Mouse (Mus musculus) heart, postnatal 25 days (tissue): ENCODE data around the gene Tarsl2. TPM values are rescaled to one million over a fixed set of nuclear protein-coding genes. Genes with fewer than 3 reads are reported as not detected.

Source experiments
- DNase-seq: peaks from one replicate; pipeline ENCODE4 v3.0.0; 2022; ENCODE audit warnings: low spot score
- intact Hi-C: fragments of 180-260 bp; cut with DNase I; formaldehyde crosslinking; loops from one replicate; pipeline ENCODE4 v1.15.1; 2025
- total RNA-seq, 2 experiments: library from RNA; stranded (reverse); gene quantifications; 2 replicates each; pipeline ENCODE4 v1.2.3; 2021

Gene Tarsl2
- 10 to 100 TPM; 31.1 to 31.9 TPM for total RNA-seq

DNA sequence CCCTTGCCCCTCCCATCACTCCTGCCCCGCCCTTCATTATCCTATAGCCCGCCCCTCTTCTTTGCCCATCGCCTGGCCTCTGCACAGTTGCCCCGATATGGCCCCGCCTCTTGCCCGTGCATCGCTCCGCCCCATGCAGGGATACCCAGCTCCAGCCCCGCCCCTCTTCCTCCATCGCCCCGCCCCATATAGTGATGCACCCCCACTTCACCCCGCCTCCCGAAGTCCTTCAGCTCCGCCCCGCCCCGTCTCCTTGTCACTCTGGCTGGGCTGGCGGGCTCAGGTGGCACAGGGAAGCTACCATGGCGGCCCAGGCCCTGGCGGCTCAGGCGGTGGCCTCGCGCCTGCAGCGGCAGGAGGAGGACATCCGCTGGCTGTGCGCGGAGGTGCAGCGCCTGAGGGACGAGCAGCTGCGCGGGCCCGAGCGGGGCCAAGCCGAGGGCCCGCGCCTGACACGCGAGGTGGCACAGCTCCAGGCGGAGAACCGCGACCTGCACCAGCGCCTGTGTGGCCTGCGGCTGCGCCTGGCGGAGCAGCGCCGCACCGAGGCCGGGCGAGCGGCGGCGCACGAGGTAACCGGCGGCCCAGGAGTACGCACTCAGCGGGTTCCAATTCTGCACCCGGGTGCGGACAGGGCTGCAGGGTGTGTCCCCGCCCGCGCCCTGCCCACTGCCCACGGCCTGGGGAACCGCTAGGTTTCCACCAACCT is at the start of gene Tarsl2:
Gene Tarsl2, plus strand, starts transcription at position 256 of the 709 bp plus-strand sequence.
- intact Hi-C loops: loop anchor here (5.0 kb wide), 2 partner anchors 48 to 322 kb away; partner anchors contain the start of gene Tm2d3
- DNase-seq: peak; percentile 82

DNA sequence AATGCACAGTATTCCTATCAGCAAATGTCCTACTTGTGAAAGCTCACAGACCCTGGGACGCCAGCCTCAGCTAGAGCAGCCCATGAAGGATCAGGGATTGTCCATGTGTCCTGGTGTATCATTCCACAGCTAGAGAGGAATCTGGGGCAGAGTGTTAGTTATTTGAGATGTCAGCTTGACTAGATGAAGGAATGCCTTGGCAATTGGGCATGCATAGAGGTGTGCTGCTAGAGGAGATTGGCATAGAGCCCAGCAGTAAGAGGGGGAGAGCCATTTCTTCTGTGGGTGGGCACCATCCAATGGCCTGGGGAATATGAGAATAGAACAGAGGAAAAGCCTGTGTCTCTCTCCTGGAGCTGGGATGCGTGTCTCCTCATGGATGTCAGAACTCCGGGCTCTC is 38.6 kb upstream of the Tarsl2 start:
- intact Hi-C loops: no loop called here

DNA sequence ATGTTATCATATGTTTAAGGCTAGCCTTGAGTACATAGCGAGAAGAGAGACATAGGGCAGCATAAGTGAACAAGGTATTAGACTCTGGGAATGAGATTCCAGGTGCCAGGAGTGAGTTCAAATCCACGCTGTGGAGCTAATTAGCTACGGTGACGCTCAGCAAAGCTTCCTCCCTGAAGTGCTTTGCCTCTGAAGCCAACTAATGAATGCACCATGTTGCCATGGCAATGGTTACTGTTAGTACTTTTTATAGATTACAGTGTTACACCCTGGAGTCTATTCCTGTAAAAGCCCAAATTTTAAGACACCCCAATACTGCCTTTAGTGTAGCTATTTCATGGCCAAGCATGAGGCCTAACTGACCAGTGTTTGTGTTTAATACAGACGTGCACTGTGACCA is 37.7 kb upstream of the Tarsl2 start:
- intact Hi-C loops: no loop called here
- no peak for DNase-seq

More for the DNA sequence above, 38.6 kb upstream of the Tarsl2 start:
- DNase-seq: no peak

DNA sequence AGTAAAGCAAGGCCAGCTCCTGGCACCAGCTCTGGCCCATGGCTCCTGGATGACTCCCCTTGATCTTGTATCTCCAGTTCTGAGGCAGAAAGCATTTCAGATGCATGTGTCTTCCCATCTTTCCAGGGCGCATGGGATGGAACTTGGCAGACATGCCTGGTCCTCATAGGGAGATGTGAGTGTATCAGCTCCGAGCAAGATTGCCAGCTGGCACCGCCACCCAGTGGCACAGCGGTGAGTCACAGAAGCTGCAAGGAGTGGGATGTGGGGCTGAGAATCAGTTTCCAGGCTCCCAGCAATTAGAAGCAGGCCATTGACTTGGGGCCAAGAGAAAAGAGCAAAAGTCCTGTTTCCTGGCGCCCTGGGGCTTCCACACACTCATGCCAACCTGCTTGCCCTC is 34.5 kb upstream of the Tarsl2 start:
- intact Hi-C loops: no loop called here
- no peak for DNase-seq

DNA sequence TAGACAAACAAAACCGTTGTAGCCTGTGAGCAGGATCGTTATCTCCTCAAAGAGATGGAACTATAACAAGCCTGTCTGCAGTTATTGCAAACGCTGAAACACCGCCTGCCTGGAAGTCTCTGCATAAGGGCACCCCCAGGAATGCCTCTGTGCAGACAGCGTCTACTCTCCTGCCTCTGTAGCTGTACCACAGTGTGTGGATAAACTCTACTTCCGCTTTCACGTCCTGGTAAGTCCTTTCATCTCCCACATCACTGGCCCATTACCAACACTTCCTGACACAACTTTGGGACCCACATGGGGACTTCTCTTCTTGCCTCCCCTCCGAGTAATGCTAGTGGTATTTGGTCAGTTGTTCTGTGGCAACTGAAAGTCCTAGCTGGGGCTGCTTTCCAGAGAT is 34.0 kb upstream of the Tarsl2 start:
- intact Hi-C loops: no loop called here
- DNase-seq: no peak

DNA sequence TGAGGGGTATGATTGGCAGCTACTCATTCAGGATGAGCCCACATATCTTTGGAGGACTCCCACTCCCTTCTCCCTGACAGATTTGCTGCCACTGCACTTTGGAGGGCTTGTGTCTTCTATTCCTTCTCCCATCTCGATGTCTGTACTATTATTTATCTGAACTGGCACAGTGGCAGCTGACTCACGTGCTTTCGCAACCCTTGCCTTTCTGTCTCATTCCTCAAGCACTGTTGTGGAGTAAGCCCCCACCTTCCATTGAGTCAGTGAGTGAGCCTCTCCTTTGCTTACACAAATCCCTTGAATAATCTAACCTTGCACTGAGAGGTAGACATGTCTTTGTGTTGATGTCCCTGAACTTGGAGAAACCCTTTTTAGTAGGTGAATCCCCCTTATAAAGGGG is 33.4 kb upstream of the Tarsl2 start:
- no peak for DNase-seq
- intact Hi-C loops: no loop called here

DNA sequence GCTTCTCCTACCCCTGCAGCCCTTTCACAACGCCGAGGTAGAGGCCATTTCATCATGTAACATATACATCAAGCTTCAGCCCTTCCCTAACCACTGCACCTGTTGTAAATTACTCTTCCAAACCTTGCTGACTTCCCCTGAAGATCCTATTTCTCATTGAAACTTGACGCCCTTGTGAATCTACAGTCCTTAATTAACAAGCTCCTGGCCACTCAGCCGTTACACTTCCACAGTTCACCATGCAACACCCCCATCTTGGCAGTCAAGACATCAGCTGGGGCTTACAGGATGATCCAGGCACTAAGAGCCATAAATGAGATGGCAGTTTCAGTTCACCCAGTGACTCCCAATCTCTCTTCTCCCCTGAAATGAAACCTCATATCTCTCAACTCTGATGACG is 31.0 kb upstream of the Tarsl2 start:
- intact Hi-C loops: no loop called here
- DNase-seq: no peak

DNA sequence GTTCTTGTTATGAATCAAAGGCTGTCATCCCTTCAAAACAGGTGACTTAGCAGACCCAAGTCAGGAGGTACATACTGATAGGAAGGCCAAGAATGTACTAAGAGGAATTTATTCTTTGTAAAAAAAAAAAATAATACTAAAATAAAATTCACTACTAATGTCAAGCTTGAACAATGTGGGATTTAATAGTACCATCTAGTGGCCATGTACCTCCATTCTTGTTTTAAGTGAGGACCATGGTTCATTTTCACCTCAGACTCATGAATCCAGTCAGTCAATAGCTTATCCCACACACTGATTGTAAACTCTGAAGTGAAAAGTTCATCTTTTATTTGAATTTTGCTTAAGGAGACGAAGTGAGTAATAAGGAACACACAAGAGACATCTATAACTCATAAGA is 25.9 kb upstream of the Tarsl2 start:
- no peak for DNase-seq
- intact Hi-C loops: no loop called here

DNA sequence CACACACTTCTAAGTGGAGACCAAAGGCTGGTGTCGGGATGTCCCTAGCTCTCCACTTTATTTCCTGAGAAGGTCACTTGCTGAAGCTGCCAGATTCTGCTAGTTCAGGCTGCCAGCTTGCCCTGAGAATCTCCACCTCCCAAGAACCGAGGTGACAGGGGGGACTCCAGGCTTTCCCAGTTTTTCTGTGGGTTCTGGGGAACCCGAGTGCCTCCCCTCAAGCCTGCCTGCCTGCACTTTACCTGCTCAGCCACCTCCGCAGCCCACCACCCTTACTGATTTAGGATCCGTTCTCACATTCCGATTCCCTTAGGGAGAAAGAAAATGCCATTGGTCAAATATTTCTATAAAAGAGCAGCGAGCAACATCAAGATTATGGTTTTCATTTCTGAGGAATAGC is 24.0 kb upstream of the Tarsl2 start:
- intact Hi-C loops: no loop called here
- no peak for DNase-seq

DNA sequence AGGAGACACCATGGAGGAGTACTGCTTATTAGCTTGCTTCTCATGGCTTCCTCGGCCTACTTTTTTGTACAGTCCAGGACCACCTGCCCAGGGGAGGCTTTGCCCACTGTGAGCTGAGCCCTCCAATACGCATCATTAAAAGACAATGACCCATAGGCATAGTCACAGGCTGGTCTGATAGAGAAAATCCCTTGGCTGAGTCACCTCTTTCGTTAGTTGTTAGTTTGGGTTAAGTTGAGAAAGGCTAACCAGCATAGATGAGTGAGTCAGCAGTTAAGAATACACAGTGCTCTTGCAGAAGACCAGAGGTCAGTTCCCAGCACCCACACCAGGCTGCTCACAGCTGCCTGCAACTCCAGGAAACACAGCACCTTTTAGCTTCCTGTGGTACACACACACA is 21.4 kb upstream of the Tarsl2 start:
- intact Hi-C loops: no loop called here
- no peak for DNase-seq

DNA sequence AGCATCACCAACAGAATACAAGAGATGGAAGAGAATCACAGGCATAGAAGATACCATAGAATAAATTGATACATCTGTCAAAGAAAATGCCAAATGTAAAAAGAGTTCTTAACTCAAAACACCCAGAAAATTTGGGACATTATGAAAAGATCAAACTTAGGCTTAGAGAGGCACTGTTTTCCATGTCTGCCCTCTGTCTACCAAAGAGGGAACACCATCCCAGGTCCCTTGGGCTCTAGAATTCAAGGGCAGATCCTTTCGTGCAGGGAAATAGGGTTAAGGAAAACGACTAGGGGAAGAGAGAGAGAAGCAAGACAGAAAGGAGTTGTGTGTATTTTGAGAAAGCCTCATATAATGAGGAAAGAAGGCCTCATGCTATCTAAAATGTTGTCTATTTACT is 19.2 kb upstream of the Tarsl2 start:
- intact Hi-C loops: no loop called here
- DNase-seq: no peak

DNA sequence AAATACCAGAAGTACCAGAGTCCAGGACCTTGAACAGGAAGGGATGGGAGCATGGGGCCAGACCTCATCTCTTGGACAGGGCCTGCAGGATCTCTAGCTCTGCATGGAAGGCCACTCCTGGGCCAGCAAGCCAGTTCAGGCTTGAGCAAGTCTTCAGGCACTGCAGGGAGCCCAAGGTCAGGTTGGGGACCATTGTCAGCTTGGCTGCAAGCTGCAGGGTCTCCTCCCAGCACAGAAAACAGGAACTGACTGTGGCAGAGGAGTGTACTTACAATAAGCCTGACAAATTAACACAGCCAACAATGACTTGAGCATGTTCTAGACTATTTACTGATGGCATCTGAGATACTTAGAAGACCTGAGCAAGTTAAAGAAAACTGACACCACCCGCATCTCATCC is 14.9 kb upstream of the Tarsl2 start:
- DNase-seq: no peak
- intact Hi-C loops: no loop called here

DNA sequence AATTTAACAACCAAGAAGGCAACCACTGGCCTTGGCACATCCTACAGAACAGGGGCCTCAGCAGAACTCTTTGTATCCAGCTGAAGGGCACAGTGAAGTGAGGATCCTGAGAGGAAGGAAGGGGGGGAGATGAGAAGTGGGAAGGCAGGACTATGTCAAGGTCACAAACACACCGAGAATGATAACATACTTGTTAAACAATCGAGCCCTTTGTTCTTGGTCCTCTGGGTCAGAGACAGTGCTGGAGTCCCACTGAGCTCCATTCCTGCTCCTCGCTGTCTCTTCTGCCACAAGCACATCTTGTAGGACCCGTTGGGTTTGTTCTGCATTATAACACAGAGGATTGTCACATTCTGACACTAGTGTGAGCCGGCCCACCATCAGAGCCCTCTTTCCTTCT is 14.0 kb upstream of the Tarsl2 start:
- intact Hi-C loops: no loop called here
- DNase-seq: no peak

DNA sequence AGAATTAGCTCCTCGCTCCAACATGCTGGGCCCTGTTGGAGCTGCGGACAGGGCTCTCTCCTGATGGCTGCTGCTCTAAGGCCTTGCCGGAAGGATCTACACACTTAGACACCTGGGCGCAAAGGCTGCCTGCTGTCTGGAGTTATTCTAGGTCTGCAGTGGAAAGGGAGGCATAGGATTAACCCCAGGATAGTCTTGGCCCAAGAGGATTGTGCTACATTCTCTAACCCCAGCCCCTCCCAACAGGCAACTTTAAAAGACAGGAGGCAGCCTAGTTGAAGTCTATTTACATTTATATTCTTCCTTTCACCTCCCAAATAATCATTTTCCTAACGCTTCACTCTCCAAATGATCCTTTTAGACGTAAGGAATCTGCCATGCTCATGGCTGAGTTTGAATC is 8.9 kb upstream of the Tarsl2 start:
- no peak for DNase-seq
- intact Hi-C loops: no loop called here

DNA sequence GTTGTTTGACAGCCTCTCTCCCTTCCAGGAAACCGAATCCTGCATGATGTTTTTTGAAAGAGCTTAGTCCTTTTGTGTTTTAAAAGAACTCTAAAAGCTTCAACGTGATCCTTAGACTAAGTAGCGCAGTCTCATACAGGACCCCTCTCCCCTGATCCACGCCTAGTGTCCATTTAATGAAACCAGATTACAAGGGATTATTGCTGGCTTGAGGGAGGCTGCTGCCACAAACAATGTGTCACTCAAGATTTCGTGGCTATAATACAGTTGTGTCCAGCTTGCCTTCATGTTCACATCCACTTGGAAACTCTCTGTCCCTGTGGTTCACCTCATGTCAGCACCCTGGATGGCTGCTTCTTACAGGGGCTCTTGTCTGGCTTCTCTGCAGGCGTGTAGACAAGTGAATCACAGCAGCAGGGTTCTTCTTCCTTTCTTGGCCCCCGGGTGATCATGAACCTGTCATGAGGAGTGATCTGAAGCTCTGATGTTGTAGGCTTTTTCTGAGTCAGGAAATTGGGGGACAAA is 8.3 kb upstream of the Tarsl2 start:
- intact Hi-C loops: no loop called here
- DNase-seq: no peak

DNA sequence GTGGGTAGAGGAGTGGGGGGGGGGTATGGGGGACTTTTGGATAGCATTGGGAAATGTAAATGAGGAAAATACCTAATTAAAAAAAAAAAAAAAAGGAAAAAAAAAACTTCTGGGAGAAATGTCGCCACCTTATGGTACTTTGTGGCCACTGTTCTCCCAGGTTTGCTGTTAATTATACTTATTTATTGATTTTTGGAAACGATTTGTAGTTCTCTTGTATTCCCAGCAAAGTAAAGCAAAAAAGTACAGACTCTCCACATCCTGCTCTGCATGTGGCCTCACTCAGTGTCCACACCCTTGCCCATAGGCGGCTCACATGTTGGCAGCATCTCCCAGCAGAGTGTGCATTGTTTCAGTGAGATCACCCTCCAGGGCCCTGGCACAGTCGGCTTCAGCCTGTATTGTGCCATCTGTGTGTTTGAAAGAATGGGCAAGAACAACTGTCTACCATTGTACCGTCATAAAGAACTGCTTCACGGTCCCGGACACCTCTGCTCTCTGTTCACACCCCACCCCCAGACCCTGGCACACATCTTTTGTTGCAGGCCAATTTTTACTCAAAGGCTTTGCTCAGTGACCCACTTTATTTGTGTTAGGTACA is 6.4 kb upstream of the Tarsl2 start:
- intact Hi-C loops: no loop called here
- DNase-seq: no peak

DNA sequence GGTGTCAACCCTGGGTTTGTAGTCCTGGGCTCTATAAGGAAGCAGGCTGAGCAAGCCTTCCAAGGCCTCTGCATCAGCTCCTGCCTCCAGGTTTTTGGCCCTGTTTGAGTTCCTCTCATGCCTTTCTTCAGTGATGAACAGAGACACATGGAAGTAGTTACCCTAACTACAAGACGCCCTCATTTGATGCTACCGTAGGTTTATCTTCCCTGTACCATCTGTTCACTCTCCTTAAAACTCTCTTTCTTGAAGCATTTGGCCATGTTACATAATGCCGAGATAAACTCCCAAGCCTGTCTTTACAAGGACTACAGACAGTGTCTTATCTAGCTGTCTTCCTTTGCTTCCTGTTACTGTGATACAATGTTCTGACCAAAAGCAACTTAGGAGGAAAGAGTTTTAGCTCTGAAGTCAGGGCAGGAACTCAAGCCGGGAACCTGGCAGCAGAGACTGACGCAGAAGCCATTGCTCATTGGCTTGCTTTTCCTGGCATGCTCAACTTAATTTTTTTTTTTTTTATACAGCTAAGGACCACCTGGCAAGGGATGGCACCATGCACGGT is 4.8 kb upstream of the Tarsl2 start:
- intact Hi-C loops: loop anchor here (5.0 kb wide), 1 partner anchor 318 kb away; no protein-coding TSS in a partner anchor
- DNase-seq: no peak

DNA sequence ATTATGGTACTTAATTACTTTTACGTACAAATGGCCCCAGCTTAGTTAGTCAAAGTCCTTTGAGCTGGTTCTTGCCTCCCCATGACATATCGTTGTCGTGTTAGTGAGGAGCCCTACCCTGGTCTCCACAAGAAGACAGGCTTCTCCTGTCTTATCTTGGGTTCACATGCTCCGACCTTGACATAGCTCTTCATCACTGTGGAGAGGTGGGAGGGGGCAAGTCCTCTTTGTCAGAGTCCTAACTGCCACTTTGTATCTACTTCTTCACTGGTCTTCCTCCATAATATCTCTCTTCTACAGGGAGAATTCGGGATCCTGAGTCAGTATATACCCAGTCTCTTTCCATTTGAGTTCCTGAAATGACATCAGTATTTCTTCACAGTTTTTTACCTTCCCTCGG is 4.0 kb upstream of the Tarsl2 start:
- intact Hi-C loops: loop anchor here (5.0 kb wide), 1 partner anchor 318 kb away; no protein-coding TSS in a partner anchor
- DNase-seq: no peak

DNA sequence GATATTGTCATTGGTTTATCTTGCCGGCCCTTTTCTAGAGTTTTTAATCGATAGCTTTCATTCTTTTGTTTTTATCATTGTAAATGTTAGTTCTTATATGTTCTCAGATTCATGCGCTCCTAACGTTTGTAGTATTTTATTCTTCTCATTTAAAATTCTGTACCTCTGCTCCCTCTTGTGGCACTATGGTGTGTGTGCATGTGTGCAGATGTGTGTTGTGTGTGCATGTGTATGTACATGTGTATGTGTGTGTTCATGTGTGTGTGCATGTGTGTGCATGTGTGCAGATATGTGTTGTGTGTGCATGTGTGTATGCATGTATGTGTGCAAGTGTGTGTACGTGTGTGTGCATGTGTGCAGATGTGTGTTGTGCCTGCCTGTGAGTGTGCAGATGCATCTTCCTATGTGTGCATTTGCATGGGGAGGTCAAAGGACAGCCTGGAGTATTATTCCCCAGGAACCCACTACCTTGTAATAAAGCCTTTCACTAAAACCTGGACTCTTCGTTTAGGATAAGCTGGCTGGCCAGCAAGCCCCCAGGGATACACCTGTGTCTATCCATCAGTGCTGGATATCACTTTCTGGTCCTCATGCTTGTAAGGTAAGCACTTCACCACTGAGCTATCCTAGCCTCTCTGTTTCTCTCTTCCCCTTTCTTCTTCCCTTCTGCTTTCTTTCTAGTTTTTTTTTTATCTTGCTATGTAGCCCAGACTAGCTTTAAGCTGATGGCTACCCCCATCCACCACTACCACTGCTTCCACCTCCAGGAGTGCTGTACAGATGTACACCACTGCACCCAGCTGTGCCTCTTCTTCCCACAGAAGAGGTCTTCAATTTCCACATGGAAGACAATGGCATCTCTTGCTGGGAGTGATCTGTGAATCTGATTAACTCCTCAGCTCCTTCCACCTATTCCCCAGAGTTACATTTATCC is 2.1 kb upstream of the Tarsl2 start:
- DNase-seq: no peak
- intact Hi-C loops: loop anchor here (5.0 kb wide), 1 partner anchor 320 kb away; no protein-coding TSS in a partner anchor

DNA sequence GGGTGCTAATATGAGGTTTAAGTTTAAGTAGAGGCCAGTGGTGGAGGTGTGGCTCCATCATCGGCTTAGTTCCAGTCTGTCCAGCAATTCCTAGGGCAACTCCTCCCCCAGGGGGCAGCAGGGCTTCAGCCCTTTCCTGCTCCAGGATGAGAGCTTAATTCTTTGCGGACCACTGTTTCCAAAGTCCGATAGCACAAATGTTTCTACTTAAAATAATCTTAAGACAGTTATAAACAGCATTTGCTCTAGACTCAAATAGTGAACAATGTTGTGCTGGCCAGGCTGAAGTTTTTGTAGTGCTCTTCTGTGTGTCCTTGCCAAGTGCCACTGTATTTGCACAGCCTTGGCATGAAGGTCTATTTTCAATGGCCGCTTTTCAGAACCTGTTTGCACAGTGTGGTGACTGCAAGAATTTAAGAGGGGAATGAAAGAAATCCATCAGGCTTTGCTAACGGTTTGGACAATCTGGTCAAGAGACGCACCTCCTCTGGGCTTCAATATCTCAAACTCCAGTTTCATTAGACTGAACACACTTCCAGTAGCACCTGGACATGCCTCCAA is 757 bp upstream of the Tarsl2 start:
- intact Hi-C loops: loop anchor here (5.0 kb wide), 1 partner anchor 322 kb away; no protein-coding TSS in a partner anchor

More for the DNA sequence above, 757 bp upstream of the Tarsl2 start:
- DNase-seq: no peak
